Mouse (Mus musculus): ENCODE measurements around the gene Zbtb26. TPM values are rescaled to one million over a fixed set of nuclear protein-coding genes. Genes with fewer than 3 reads are reported as not detected.

The Zbtb26 gene
- polyA plus RNA-seq, 1 experiment from 2014 or later, result 4.6 TPM

- Histone ChIP-seq H3K4me3 (ENCODE audit: low read length) (peak overlapping the region; percentile 99), H3K4me1 (ENCODE audit: control insufficient read depth, insufficient read depth, low read length) (peaks cover 10% of the 10 kb centered on the region), H3K36me3 (ENCODE audit: control insufficient read depth, insufficient read depth) (no peaks in the 10 kb centered on the region), H3K27ac (ENCODE audit: low read length) (peak overlapping the region; percentile 75), H3K4me2 (ENCODE audit: low read depth, low read length) (peak overlapping the region; percentile 87), H3K9me3 (replicated peaks; ENCODE audit: control insufficient read depth, low read length) (no peaks in the 10 kb centered on the region), H3K27me3 (ENCODE audit: control insufficient read depth, insufficient read depth, low read length) (no peaks in the 10 kb centered on the region), H3K9ac (ENCODE audit: low read length) (peak overlapping the region; percentile 97)
- 0% methylated on average over 22 of the region's 24 CpGs for WGBS
- ATAC-seq (replicated peaks; ENCODE audit: extremely low read depth, insufficient read depth, low FRiP score), result peak; percentile 64
Observed at GRCm38 (mm10) chr2:37452376-37452760, 9.4 kb upstream of the Zbtb26 start.

- peak; percentile 98 for ATAC-seq (replicated peaks; ENCODE audit: extremely low read depth, insufficient read depth, low FRiP score)
- peak overlapping the region; percentile 99 for H3K4me3 ChIP-seq (ENCODE audit: low read length)
- H3K27me3 ChIP-seq (ENCODE audit: control insufficient read depth, insufficient read depth, low read length), result no peaks in the 10 kb centered on the region
- peak overlapping the region; percentile 75 for H3K27ac ChIP-seq (ENCODE audit: low read length)
- no peaks in the 10 kb centered on the region for H3K9me3 ChIP-seq (replicated peaks; ENCODE audit: control insufficient read depth, low read length)
- peak overlapping the region; percentile 97 for H3K9ac ChIP-seq (ENCODE audit: low read length)
- peak overlapping the region; percentile 87 for H3K4me2 ChIP-seq (ENCODE audit: low read depth, low read length)
- H3K36me3 ChIP-seq (ENCODE audit: control insufficient read depth, insufficient read depth), result no peaks in the 10 kb centered on the region
- peaks cover 10% of the 10 kb centered on the region for H3K4me1 ChIP-seq (ENCODE audit: control insufficient read depth, insufficient read depth, low read length)
- WGBS, result 6% methylated on average over 42 of the region's 44 CpGs
Observed at GRCm38 (mm10) chr2:37451667-37452375, 8.9 kb upstream of the Zbtb26 start.

GRCm38 (mm10) chr2:37431609-37432008 is 11.3 kb downstream of the Zbtb26 start:
- Histone ChIP-seq H3K9ac (ENCODE audit: low read length) (peak overlapping the region; percentile 83), H3K4me3 (ENCODE audit: low read length) (peak overlapping the region; percentile 74), H3K4me1 (ENCODE audit: control insufficient read depth, insufficient read depth, low read length) (peaks cover 10% of the 10 kb centered on the region), H3K27ac (ENCODE audit: low read length) (peak overlapping the region; percentile 13; the same call in 1 of the 2 replicates), H3K27me3 (ENCODE audit: control insufficient read depth, insufficient read depth, low read length) (no peaks in the 10 kb centered on the region), H3K4me2 (ENCODE audit: low read depth, low read length) (peak overlapping the region; percentile 91), H3K36me3 (ENCODE audit: control insufficient read depth, insufficient read depth) (peaks cover 7% of the 10 kb centered on the region), H3K9me3 (replicated peaks; ENCODE audit: control insufficient read depth, low read length) (no peaks in the 10 kb centered on the region)
- no peak; the same call in 1 of the 2 replicates for ATAC-seq (replicated peaks; ENCODE audit: extremely low read depth, insufficient read depth, low FRiP score)
- 36% methylated on average over 7 of the region's 7 CpGs for WGBS

DNA sequence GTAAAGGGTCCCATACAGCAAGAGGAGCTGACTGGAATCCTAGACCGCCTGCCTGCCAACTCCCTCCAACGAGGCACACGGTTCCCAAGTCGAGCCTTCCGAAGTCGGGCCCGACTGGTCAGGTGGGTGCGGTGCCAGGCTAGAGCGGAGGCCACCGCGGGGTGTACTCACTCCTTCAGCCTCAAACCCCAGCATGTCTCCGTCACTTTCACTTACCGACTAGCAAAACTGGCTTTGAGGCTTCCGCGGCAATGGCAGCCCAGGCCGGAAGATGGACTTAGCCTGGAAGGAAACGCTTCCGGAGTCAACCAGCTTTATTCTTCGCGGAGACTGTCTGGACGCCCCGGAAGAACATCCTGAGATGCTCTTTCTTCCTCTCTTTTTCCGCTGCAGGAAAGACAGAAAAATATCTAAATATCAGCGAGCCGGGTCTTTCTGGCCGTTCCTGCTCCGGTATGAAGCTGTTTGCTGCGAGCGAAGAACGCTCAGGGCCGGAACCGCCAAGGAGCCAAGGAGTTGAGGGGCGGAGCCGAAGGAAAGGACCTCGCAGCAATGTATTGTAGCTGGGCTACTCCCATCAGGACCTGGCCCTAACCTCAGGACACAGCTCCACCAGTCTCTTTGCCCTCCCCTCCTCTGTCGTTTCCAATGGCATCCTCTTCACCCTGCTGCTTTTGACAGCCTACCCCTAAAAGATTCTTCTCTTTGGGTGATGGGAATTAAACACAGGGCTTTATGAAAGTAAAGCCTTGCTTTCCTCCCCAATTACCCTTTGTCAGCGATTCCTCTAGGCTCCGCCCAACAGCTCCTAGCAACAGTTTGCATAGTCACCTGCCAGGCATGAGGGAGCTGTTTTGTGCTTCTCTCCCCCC is 12.1 kb downstream of the Zbtb26 start:
- peak overlapping the region; percentile 91 for H3K4me2 ChIP-seq (ENCODE audit: low read depth, low read length)
- H3K9ac ChIP-seq (ENCODE audit: low read length), result peak overlapping the region; percentile 83
- no peaks in the 10 kb centered on the region for H3K27me3 ChIP-seq (ENCODE audit: control insufficient read depth, insufficient read depth, low read length)
- WGBS, result 0% methylated on average over 38 of the region's 38 CpGs
- H3K27ac ChIP-seq (ENCODE audit: low read length), result peak overlapping the region; percentile 83
- peak; percentile 89 for ATAC-seq (replicated peaks; ENCODE audit: extremely low read depth, insufficient read depth, low FRiP score)
- H3K4me1 ChIP-seq (ENCODE audit: control insufficient read depth, insufficient read depth, low read length), result peaks cover 10% of the 10 kb centered on the region
- H3K9me3 ChIP-seq (replicated peaks; ENCODE audit: control insufficient read depth, low read length), result no peaks in the 10 kb centered on the region
- H3K4me3 ChIP-seq (ENCODE audit: low read length), result peak overlapping the region; percentile 74
- peaks cover 7% of the 10 kb centered on the region for H3K36me3 ChIP-seq (ENCODE audit: control insufficient read depth, insufficient read depth)

DNA sequence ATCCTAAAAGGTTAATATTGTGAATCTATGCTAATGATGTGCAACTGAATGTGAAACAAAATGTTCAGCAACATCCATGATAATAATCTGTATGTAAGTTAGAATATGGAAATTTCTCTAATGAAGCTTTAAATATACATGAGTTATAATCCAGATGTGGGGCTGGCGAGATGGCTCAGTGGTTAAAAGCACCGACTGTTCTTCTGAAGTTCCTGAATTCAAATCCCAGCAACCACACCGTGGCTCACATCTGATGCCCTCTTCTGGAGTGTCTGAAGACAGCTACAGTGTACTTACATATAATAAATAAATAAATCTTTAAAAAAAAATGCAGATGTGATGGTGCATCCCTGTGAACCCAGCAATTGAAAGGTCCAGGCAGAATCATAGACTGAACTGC is 19.3 kb downstream of the Zbtb26 start:
- no peaks in the 10 kb centered on the region for H3K27me3 ChIP-seq (ENCODE audit: control insufficient read depth, insufficient read depth, low read length)
- ATAC-seq (replicated peaks; ENCODE audit: extremely low read depth, insufficient read depth, low FRiP score), result no peak
- peaks cover 4% of the 10 kb centered on the region for H3K36me3 ChIP-seq (ENCODE audit: control insufficient read depth, insufficient read depth)
- no peak overlapping the region for H3K27ac ChIP-seq (ENCODE audit: low read length)
- peaks cover 5% of the 10 kb centered on the region; the same call in 1 of the 2 replicates for H3K4me1 ChIP-seq (ENCODE audit: control insufficient read depth, insufficient read depth, low read length)
- H3K4me2 ChIP-seq (ENCODE audit: low read depth, low read length), result no peak overlapping the region
- WGBS, result 66% methylated on average over 3 of the region's 3 CpGs
- no peak overlapping the region for H3K4me3 ChIP-seq (ENCODE audit: low read length)
- no peak overlapping the region for H3K9ac ChIP-seq (ENCODE audit: low read length)
- H3K9me3 ChIP-seq (replicated peaks; ENCODE audit: control insufficient read depth, low read length), result no peaks in the 10 kb centered on the region

DNA sequence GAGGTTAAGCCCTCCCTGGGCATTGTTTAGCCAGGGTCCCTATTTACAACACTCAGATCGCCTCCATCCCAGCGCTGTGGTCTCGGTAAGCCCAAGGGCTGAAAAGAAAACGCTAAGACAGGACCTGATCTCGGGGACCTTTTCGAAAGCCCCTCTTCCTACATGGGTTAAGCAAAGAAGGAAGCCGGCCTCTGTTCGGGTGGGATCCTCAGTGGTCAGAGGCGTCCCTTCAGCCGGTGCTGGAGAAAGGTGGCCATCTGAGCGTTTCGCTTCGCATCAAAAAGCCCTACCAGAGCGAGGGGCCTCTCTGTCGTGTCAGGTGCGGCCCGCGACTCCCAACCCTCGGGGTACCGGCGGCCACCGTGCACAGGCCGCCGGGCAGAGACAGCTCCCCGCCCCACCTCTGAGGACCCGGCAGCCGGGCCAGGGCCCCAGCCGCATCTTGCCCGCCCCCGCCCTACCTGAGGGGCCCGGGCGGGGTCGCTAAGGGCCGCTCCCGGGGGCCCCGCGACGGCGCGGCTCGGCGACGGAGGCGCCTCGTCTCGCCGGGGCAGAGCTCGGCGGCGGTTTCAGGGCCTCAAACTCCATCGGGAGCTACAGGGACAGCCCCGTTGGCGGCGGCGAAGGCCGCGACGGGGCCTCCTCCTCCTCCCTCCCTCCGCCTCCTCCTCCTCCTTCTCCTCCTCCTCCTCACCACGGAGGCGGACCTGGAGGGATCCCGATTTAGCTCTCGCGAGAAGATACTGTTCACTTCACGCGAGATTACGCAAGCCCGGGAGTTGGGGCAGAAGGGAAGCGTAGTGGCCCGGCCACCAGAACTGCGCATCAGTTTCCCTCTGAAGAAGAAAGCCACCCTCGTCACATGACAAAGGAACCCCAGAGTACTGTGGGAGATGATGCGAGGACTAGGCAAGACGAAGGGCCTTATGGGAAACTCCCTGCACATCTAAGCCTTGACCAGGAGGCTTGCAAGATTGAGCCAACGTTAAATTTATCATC is 20.3 kb downstream of the Zbtb26 start, which contains the start of gene Rc3h2:
Gene Rc3h2 (minus strand): TSS at position 598 of the 999 bp plus-strand sequence.
- under 1% methylated on average over 75 of the region's 75 CpGs for WGBS
- peaks cover under 1% of the 10 kb centered on the region; the same call in 1 of the 2 replicates for H3K36me3 ChIP-seq (ENCODE audit: control insufficient read depth, insufficient read depth)

GRCm38 (mm10) chr2:37421903-37422302 is 21.0 kb downstream of the Zbtb26 start:
- H3K9me3 ChIP-seq (replicated peaks; ENCODE audit: control insufficient read depth, low read length), result no peaks in the 10 kb centered on the region
- peak overlapping the region; percentile 84 for H3K4me3 ChIP-seq (ENCODE audit: low read length)
- H3K4me2 ChIP-seq (ENCODE audit: low read depth, low read length), result peak overlapping the region; percentile 61
- H3K36me3 ChIP-seq (ENCODE audit: control insufficient read depth, insufficient read depth), result no peaks in the 10 kb centered on the region
- no peaks in the 10 kb centered on the region for H3K27me3 ChIP-seq (ENCODE audit: control insufficient read depth, insufficient read depth, low read length)
- peak overlapping the region; percentile 96 for H3K9ac ChIP-seq (ENCODE audit: low read length)
- peak overlapping the region; percentile 95 for H3K27ac ChIP-seq (ENCODE audit: low read length)
- 7% methylated on average over 3 of the region's 3 CpGs for whole genome bisulfite sequencing
- H3K4me1 ChIP-seq (ENCODE audit: control insufficient read depth, insufficient read depth, low read length), result peaks cover 5% of the 10 kb centered on the region; the same call in 1 of the 2 replicates
- ATAC-seq (replicated peaks; ENCODE audit: extremely low read depth, insufficient read depth, low FRiP score), result no peak

More for the DNA sequence above, 20.3 kb downstream of the Zbtb26 start, which contains the start of gene Rc3h2:
- H3K27ac ChIP-seq (ENCODE audit: low read length), result peak within 1 kb of the TSS; percentile 95
- peak within 1 kb of the TSS; percentile 75 for H3K4me2 ChIP-seq (ENCODE audit: low read depth, low read length)
- peaks cover 5% of the 10 kb centered on the region; the same call in 1 of the 2 replicates for H3K4me1 ChIP-seq (ENCODE audit: control insufficient read depth, insufficient read depth, low read length)
- peak; percentile 98 for ATAC-seq (replicated peaks; ENCODE audit: extremely low read depth, insufficient read depth, low FRiP score)
- peak within 1 kb of the TSS; percentile 96 for H3K9ac ChIP-seq (ENCODE audit: low read length)
- H3K9me3 ChIP-seq (replicated peaks; ENCODE audit: control insufficient read depth, low read length), result no peaks in the 10 kb centered on the region
- no peaks in the 10 kb centered on the region for H3K27me3 ChIP-seq (ENCODE audit: control insufficient read depth, insufficient read depth, low read length)
- peak within 1 kb of the TSS; percentile 84 for H3K4me3 ChIP-seq (ENCODE audit: low read length)

GRCm38 (mm10) chr2:37395539-37395938 is 47.4 kb downstream of the Zbtb26 start:
- WGBS, result 56% methylated on average over 1 of the region's 1 CpGs
- H3K36me3 ChIP-seq (ENCODE audit: control insufficient read depth, insufficient read depth), result peaks cover 17% of the 10 kb centered on the region

More at GRCm38 (mm10) chr2:37395539-37395938, 47.4 kb downstream of the Zbtb26 start:
- no peaks in the 10 kb centered on the region for H3K9me3 ChIP-seq (replicated peaks; ENCODE audit: control insufficient read depth, low read length)
- H3K4me2 ChIP-seq (ENCODE audit: low read depth, low read length), result no peak overlapping the region
- H3K27me3 ChIP-seq (ENCODE audit: control insufficient read depth, insufficient read depth, low read length), result no peaks in the 10 kb centered on the region
- H3K4me3 ChIP-seq (ENCODE audit: low read length), result no peak overlapping the region
- H3K4me1 ChIP-seq (ENCODE audit: control insufficient read depth, insufficient read depth, low read length), result no peaks in the 10 kb centered on the region
- no peak overlapping the region for H3K9ac ChIP-seq (ENCODE audit: low read length)
- no peak overlapping the region for H3K27ac ChIP-seq (ENCODE audit: low read length)
- no peak for ATAC-seq (replicated peaks; ENCODE audit: extremely low read depth, insufficient read depth, low FRiP score)

Data from heart, embryonic 16.5 days (tissue).